Comparison of ENCODE assay signal across 8 mouse cellular contexts in genomic region chr19:10949112-10949511, GRCm38 (mm10). TPM values are rescaled to one million over a fixed set of nuclear protein-coding genes. Genes with fewer than 3 reads are reported as not detected.
DNase-seq lines count a peak whose midpoint lies in the region; ATAC-seq lines count a peak whose summit lies in the region.

Gene Ccdc86 (minus strand): TSS chr19:10949266.

- peaks cover 25% of the 10 kb centered on the region for H3K36me3 ChIP-seq in heart, embryonic 10.5 days
- H3K36me3 ChIP-seq in kidney, embryonic 15.5 days = peaks cover 15% of the 10 kb centered on the region

- peak within 1 kb of the TSS; percentile 85 for H3K27ac ChIP-seq in heart, embryonic 10.5 days
- peak within 1 kb of the TSS; percentile 58 for H3K27ac ChIP-seq in kidney, embryonic 15.5 days

- peaks cover 51% of the 10 kb centered on the region for H3K4me1 ChIP-seq in heart, embryonic 10.5 days
- peaks cover 37% of the 10 kb centered on the region for H3K4me1 ChIP-seq in kidney, embryonic 15.5 days

- H3K9me3 ChIP-seq in heart, embryonic 10.5 days = no peaks in the 10 kb centered on the region
- no peaks in the 10 kb centered on the region for H3K9me3 ChIP-seq in kidney, embryonic 15.5 days (replicated peaks)

- ATAC-seq in erythroblast, adult 5-6 weeks (replicated peaks; ENCODE audit: low FRiP score, poor library complexity, severe bottlenecking) = peak; percentile 98
- ATAC-seq in kidney, embryonic 15.5 days (replicated peaks; ENCODE audit: low FRiP score) = peak; percentile 96
- ATAC-seq in monocyte, adult 5-6 weeks (replicated peaks; ENCODE audit: insufficient number of reproducible peaks, low FRiP score, low TSS enrichment, poor library complexity, severe bottlenecking) = peak; percentile 97

- no peaks in the 10 kb centered on the region for H3K27me3 ChIP-seq in heart, embryonic 10.5 days (ENCODE audit: insufficient read depth, poor library complexity, severe bottlenecking)
- no peaks in the 10 kb centered on the region for H3K27me3 ChIP-seq in kidney, embryonic 15.5 days

- WGBS in heart, embryonic 10.5 days = 0% methylated on average over 30 of the region's 30 CpGs
- under 1% methylated on average over 30 of the region's 30 CpGs for WGBS in kidney, embryonic 15.5 days

- peak within 1 kb of the TSS; percentile 99 for H3K4me2 ChIP-seq in kidney, embryonic 15.5 days

- H3K9ac ChIP-seq in kidney, embryonic 15.5 days = peak within 1 kb of the TSS; percentile 87

- DNase-seq in B cell, adult 2 months = peak; percentile 95 to 96
- peak; percentile 100 for DNase-seq in brain, adult 2 months (ENCODE audit: low read depth, low spot score)
- peak; percentile 99 for DNase-seq in heart, embryonic 10.5 days (ENCODE audit: low spot score)
- peak; percentile 96 for DNase-seq in liver
- peak; percentile 92 to 95 for DNase-seq in spleen, postnatal 4 days (ENCODE audit: low spot score in 2 of 2)

- H3K4me3 ChIP-seq in heart, embryonic 10.5 days = peak within 1 kb of the TSS; percentile 81
- peak within 1 kb of the TSS; percentile 85 for H3K4me3 ChIP-seq in kidney, embryonic 15.5 days (replicated peaks)

RNA-seq across cellular contexts. Expression of gene Ccdc86, which starts in this region (rescaled TPM):
- total RNA-seq in erythroblast, adult 5-6 weeks (2015; ENCODE audit: low replicate concordance) = 3.1 and 9.6 TPM in 2 replicates
- 0.28 and 1.5 TPM in 2 replicates for total RNA-seq in erythroblast, adult 5-6 weeks (2017; ENCODE audit: low replicate concordance)
- 27.2 and 39.6 TPM in 2 replicates for polyA plus RNA-seq in heart, embryonic 10.5 days (2016; fragmentation: Nextera tagmentation; extraction: Ambion mirVana)
- polyA plus RNA-seq in kidney, embryonic 15.5 days (2015; fragmentation: Nextera tagmentation; extraction: Ambion mirVana) = 33.1 and 33.4 TPM in 2 replicates
- total RNA-seq in monocyte, adult 5-6 weeks (2017) = 15.3 to 26.6 TPM (median 16.1 TPM) in 3 replicates

Comparison
In these comparisons a context has a peak if more than half of its experiments do, and no peak if none do; other contexts are left out.
1. Peak in every context shown above with its lines: DNase-seq, ATAC-seq, H3K4me3 ChIP-seq and H3K27ac ChIP-seq.